Mouse (Mus musculus) limb, embryonic 14.5 days (tissue): ENCODE measurements around the gene Krba1. TPM values are rescaled to one million over a fixed set of nuclear protein-coding genes. Genes with fewer than 3 reads are reported as not detected.

Experiments
- ATAC-seq: fragments of 200-750 bp; cut with Nextera tagmentation; 2 replicates; pipeline ENCODE4 v1.8.0; 2017; ENCODE audit warnings: low read depth, moderate number of reproducible peaks, moderate TSS enrichment; ENCODE audit not compliant: low FRiP score
- DNase-seq: peaks from one replicate; pipeline ENCODE4 v3.0.0-alpha.2; 2015; ENCODE audit warnings: low spot score
- H3K27ac ChIP-seq: fragments of 300-500 bp; sonication (generic); replicated peaks from 2 replicates; pipeline ENCODE4 v1.5.1; 2014; ENCODE audit warnings: low read depth, mild to moderate bottlenecking, low read length, moderate library complexity, mixed read lengths
- H3K27me3 ChIP-seq: fragments of 300-500 bp; sonication (generic); 2 replicates; pipeline ENCODE4 v1.6.1; 2014; ENCODE audit warnings: low read length, mixed read lengths; ENCODE audit not compliant: control insufficient read depth, insufficient read depth
- H3K36me3 ChIP-seq: fragments of 300-500 bp; sonication (generic); 2 replicates; pipeline ENCODE4 v1.6.1; 2014; ENCODE audit warnings: mild to moderate bottlenecking, low read length, moderate library complexity, mixed read lengths; ENCODE audit not compliant: control insufficient read depth, insufficient read depth
- H3K4me1 ChIP-seq: fragments of 300-500 bp; sonication (generic); 2 replicates; pipeline ENCODE4 v1.6.1; 2014; ENCODE audit warnings: antibody characterized with exemption, low read length, mixed read lengths; ENCODE audit not compliant: control insufficient read depth, insufficient read depth
- H3K4me2 ChIP-seq: fragments of 300-500 bp; sonication (generic); replicated peaks from 2 replicates; pipeline ENCODE4 v1.6.1; 2014; ENCODE audit warnings: low read depth, mild to moderate bottlenecking, low read length, moderate library complexity; ENCODE audit not compliant: severe bottlenecking
- H3K4me3 ChIP-seq: fragments of 300-500 bp; sonication (generic); replicated peaks from 2 replicates; pipeline ENCODE4 v1.5.1; 2014; ENCODE audit warnings: low read length
- H3K9ac ChIP-seq: fragments of 300-500 bp; sonication (generic); 2 replicates; pipeline ENCODE4 v1.6.1; 2014; ENCODE audit warnings: mild to moderate bottlenecking, low read depth, low read length, moderate library complexity; ENCODE audit not compliant: severe bottlenecking
- H3K9me3 ChIP-seq: fragments of 300-500 bp; sonication (generic); 2 replicates; pipeline ENCODE4 v1.6.1; 2016; ENCODE audit warnings: low read length; ENCODE audit not compliant: control insufficient read depth
- POLR2A ChIP-seq: fragments of 200-500 bp; IDR thresholded peaks from 2 replicates; pipeline ENCODE4 v1.8.0; 2012; ENCODE audit warnings: inconsistent platforms, mild to moderate bottlenecking, moderate library complexity, borderline replicate concordance; ENCODE audit not compliant: insufficient read depth, insufficient read length; ENCODE audit errors: extremely low read depth
- WGBS: fragments of 180-500 bp; shearing (Covaris S2); extraction: QIAGEN DNeasy Blood & Tissue Kit; methylation state at CpG from one replicate; pipeline ENCODE4 v1.1.7; 2014; 5-methylcytosine and 5-hydroxymethylcytosine counted together
- polyA plus RNA-seq, 2 experiments: library from polyadenylated mRNA; depleted of rRNA in 1 of 2; stranded (reverse) in 1 of 2; unstranded in 1 of 2; fragments of >200 nt; fragmentation: Nextera tagmentation in 1 of 2; extraction: Ambion mirVana in 1 of 2; gene quantifications; 2 replicates each; pipeline versions ENCODE4 v1.2.1 to v1.2.3; 2012 to 2014

Gene Krba1
- polyA plus RNA-seq, 2 experiments = 22.1 to 39.1 TPM

GRCm38 (mm10) chr6:48410551-48410950, 15.2 kb downstream of the Krba1 start:
- ATAC-seq = no peak
- Histone ChIP-seq H3K4me1 (no peaks in the 10 kb centered on the region), H3K9ac (no peak overlapping the region), H3K27me3 (no peaks in the 10 kb centered on the region), H3K9me3 (no peaks in the 10 kb centered on the region), H3K4me3 (no peak overlapping the region), H3K4me2 (no peak overlapping the region), H3K36me3 (peaks cover 96% of the 10 kb centered on the region), H3K27ac (no peak overlapping the region)
- TF ChIP-seq POLR2A = no peak
- no peak for DNase-seq
- WGBS = 75% methylated on average over 3 of the region's 3 CpGs

DNA sequence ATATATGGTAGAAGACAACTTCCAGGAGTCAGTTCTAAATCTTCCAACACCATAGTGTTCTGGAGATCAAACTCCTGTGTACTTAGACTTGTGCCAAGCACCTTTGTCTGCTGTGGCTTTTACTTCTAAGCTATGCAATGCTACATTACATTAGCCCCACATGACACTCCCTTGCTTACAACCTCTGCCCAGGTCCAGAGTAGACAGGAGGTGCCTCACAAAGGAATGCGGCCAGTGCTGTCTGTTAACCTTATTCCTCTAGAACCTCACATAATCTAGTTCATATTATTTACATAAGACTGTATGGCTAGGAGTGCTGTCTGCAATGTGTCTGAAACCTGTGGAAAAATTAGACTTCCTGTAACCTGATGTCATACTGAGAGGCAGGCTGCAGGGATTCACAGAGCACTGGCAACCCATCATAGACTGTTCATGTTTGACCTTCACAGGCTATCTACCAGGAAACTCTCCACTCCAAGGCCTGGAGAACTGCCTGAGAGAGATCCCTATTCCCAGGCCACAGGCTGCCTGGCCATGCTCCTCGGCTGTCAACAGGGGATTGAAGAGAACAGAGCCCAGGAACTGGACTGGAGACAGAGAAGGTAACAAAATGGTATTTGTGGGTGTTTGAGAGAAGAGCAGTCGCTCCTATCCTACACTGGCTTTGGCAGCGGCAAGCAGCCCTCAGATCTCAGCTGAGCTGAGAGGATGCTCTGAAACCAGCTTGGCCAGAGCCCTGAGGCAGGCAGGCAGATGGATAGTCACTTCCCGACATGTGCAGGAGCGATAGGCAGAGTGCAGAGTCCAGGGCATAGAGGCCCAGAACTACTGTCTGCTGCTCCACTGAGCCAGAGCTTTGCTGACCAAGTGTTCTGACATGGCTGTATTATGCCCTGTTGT, 16.1 kb downstream of the Krba1 start:
- no peak overlapping the region for H3K27ac ChIP-seq
- TF ChIP-seq POLR2A = no peak
- DNase-seq (no peak), ATAC-seq (no peak)
- 83% methylated on average over 6 of the region's 6 CpGs for WGBS
- H3K4me3 ChIP-seq = no peak overlapping the region
- H3K4me1 ChIP-seq = no peaks in the 10 kb centered on the region
- no peak overlapping the region for H3K4me2 ChIP-seq
- H3K27me3 ChIP-seq = no peaks in the 10 kb centered on the region
- H3K9ac ChIP-seq = no peak overlapping the region
- peaks cover 96% of the 10 kb centered on the region for H3K36me3 ChIP-seq
- no peaks in the 10 kb centered on the region for H3K9me3 ChIP-seq

DNA sequence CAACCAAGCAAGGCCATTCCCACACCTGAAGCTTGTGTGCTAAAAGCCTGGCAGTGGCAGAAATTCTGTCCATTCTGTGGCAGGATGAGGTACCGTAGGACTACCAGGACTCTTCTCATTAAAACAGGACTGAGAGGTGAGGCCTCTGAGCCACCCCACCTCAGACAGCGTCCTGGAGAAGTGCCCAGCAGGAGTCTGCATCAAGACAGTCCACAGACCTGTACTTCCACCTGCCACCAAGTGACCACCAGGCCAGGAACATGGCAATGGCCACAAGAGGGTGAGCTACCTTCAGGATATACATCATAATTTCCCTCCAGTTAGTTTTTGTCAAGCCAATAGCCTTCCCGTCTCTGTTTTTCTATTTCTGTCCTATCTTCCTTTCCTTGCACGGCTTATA, 16.8 kb downstream of the Krba1 start:
- no peak for TF ChIP-seq POLR2A
- Histone ChIP-seq H3K4me2 (no peak overlapping the region), H3K36me3 (peaks cover 96% of the 10 kb centered on the region), H3K27ac (no peak overlapping the region), H3K9ac (no peak overlapping the region), H3K27me3 (no peaks in the 10 kb centered on the region), H3K4me1 (no peaks in the 10 kb centered on the region), H3K9me3 (no peaks in the 10 kb centered on the region), H3K4me3 (no peak overlapping the region)
- ATAC-seq (no peak), DNase-seq (no peak)
- 85% methylated on average over 4 of the region's 4 CpGs for WGBS

DNA sequence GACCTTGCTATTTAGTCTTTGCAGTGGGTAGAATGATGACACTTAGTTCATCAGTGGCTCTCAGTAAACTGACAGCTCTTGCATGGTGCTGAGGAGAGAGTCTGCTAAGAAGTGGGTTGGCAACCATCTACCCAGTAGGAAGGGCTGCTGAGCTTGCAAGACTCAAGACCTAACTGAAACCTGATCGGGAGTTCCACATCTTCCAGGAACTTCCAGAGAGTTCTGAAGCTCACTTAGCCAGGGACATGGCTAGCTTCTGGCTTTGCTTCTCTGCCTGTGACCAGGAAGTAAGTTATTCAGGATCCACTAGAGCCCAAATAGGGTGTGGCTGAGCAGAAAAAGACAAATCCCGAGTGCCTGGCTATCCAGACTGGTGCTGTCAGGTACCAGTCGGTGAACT, 17.3 kb downstream of the Krba1 start:
- Histone ChIP-seq H3K9me3 (no peaks in the 10 kb centered on the region), H3K27me3 (no peaks in the 10 kb centered on the region), H3K27ac (no peak overlapping the region), H3K9ac (no peak overlapping the region), H3K4me2 (no peak overlapping the region), H3K36me3 (peaks cover 96% of the 10 kb centered on the region), H3K4me3 (no peak overlapping the region), H3K4me1 (no peaks in the 10 kb centered on the region)
- no peak for TF ChIP-seq POLR2A
- WGBS = 88% methylated on average over 3 of the region's 3 CpGs
- ATAC-seq (no peak), DNase-seq (no peak)

DNA sequence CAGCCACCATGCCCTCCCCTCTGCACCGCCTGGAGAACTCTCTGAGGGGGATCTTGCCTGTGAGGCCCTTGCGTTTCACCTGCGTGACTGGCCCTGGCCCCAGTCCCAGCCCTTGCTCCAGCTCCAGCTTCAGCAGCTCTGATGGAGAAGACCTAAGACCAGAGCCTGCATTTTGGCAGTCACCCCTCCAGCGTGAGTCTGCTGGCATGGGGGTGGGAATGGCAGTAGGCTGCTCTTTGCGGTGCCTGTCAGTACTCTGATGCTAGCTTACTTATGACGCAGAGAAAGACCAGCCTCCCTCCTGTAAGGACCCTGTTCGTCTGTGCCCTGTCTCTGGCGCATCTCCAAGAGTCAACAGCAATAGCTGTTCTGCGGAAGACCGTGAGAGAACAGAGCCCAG, 17.7 kb downstream of the Krba1 start:
- Histone ChIP-seq H3K9me3 (no peaks in the 10 kb centered on the region), H3K27ac (no peak overlapping the region), H3K4me3 (no peak overlapping the region), H3K9ac (no peak overlapping the region), H3K4me2 (no peak overlapping the region), H3K36me3 (peaks cover 98% of the 10 kb centered on the region), H3K27me3 (no peaks in the 10 kb centered on the region), H3K4me1 (no peaks in the 10 kb centered on the region)
- no peak for ATAC-seq
- no peak for DNase-seq
- WGBS = 80% methylated on average over 10 of the region's 10 CpGs
- TF ChIP-seq POLR2A = no peak
